Mouse (Mus musculus) pancreas, adult 10 weeks (tissue): Measurements from ENCODE around the gene Tmem179b. TPM values are rescaled to one million over a fixed set of nuclear protein-coding genes. Genes with fewer than 3 reads are reported as not detected.

Source experiments
- polyA plus RNA-seq: library from polyadenylated mRNA; stranded (reverse); fragments of 350-450 nt; fragmentation: Illumina TruSeq; extraction: RNeasy Lipid Tissue Mini Kit (QIAGEN cat#74804); gene quantifications from one replicate; pipeline ENCODE4 v1.2.3, GENCODE M21; 2015; ENCODE audit warnings: low read depth, low replicate concordance; ENCODE audit not compliant: insufficient read depth

Gene Tmem179b
- polyA plus RNA-seq, 1 experiment from 2014 or later: 17.0 TPM

Other genes with a start within 250 kb of the Tmem179b start
- not detected for gene Slc22a8, start 183.2 kb downstream of the Tmem179b start, polyA plus RNA-seq
- not detected for gene Slc22a6, start 156.4 kb downstream of the Tmem179b start, polyA plus RNA-seq
- gene Chrm1, start 110.7 kb downstream of the Tmem179b start, polyA plus RNA-seq: 0.18 TPM
- gene Slc3a2, start 51.1 kb downstream of the Tmem179b start, polyA plus RNA-seq: 80.3 TPM
- gene Wdr74, start 38.6 kb downstream of the Tmem179b start, polyA plus RNA-seq: 35.4 TPM
- gene 1700092M07Rik, start 33.7 kb downstream of the Tmem179b start, polyA plus RNA-seq: not detected
- 67.2 TPM for gene Stx5a, start 33.1 kb downstream of the Tmem179b start, polyA plus RNA-seq
- 127 TPM for gene Nxf1, start 17.4 kb downstream of the Tmem179b start, polyA plus RNA-seq
- gene Tmem223, start 3.5 kb downstream of the Tmem179b start, polyA plus RNA-seq: 32.1 TPM
- 0.76 TPM for gene Taf6l, start 11.9 kb upstream of the Tmem179b start, polyA plus RNA-seq
- 17.1 TPM for gene Polr2g, start 24.1 kb upstream of the Tmem179b start, polyA plus RNA-seq
- gene Zbtb3, start 28.1 kb upstream of the Tmem179b start, polyA plus RNA-seq: not detected
- 4.5 TPM for gene Ttc9c, start 44.9 kb upstream of the Tmem179b start, polyA plus RNA-seq
- gene Hnrnpul2, start 45.5 kb upstream of the Tmem179b start, polyA plus RNA-seq: 20.7 TPM
- gene AC129217.1, start 55.3 kb upstream of the Tmem179b start, polyA plus RNA-seq: not detected
- gene Bscl2, start 63.0 kb upstream of the Tmem179b start, polyA plus RNA-seq: 31.5 TPM
- not detected for gene Gng3, start 64.7 kb upstream of the Tmem179b start, polyA plus RNA-seq
- gene Lrrn4cl, start 76.3 kb upstream of the Tmem179b start, polyA plus RNA-seq: 4.9 TPM
- gene Ubxn1, start 97.0 kb upstream of the Tmem179b start, polyA plus RNA-seq: 28.6 TPM
- 15.0 TPM for gene Uqcc3, start 106.5 kb upstream of the Tmem179b start, polyA plus RNA-seq
- 7.5 TPM for gene Lbhd1, start 109.3 kb upstream of the Tmem179b start, polyA plus RNA-seq
- not detected for gene Gm49403, start 109.5 kb upstream of the Tmem179b start, polyA plus RNA-seq
- 7.3 TPM for gene 1810009A15Rik, start 114.4 kb upstream of the Tmem179b start, polyA plus RNA-seq
- not detected for gene Gm49416, start 114.5 kb upstream of the Tmem179b start, polyA plus RNA-seq
- gene Ints5, start 118.5 kb upstream of the Tmem179b start, polyA plus RNA-seq: 4.9 TPM
- gene Ganab, start 123.6 kb upstream of the Tmem179b start, polyA plus RNA-seq: 50.2 TPM
- gene B3gat3, start 145.9 kb upstream of the Tmem179b start, polyA plus RNA-seq: 18.1 TPM
- gene Rom1, start 154.9 kb upstream of the Tmem179b start, polyA plus RNA-seq: 0.74 TPM
- gene Eml3, start 155.1 kb upstream of the Tmem179b start, polyA plus RNA-seq: 11.7 TPM
- 16.1 TPM for gene Mta2, start 167.4 kb upstream of the Tmem179b start, polyA plus RNA-seq
- 7.9 TPM for gene Tut1, start 179.4 kb upstream of the Tmem179b start, polyA plus RNA-seq
- 169 TPM for gene Eef1g, start 192.6 kb upstream of the Tmem179b start, polyA plus RNA-seq
- gene Ahnak, start 214.8 kb upstream of the Tmem179b start, polyA plus RNA-seq: 32.2 TPM